Mouse (Mus musculus): ENCODE results near the gene Vmn1r197. TPM values are rescaled to one million over a fixed set of nuclear protein-coding genes. Genes with fewer than 3 reads are reported as not detected.
"Not testable (repeated sequence)": the region's sequence is repeated elsewhere in the genome, so short reads cannot be mapped to it uniquely, and the experiment has no call there.

The Vmn1r197 gene
- polyA plus RNA-seq, 2 experiments: not detected

DNA sequence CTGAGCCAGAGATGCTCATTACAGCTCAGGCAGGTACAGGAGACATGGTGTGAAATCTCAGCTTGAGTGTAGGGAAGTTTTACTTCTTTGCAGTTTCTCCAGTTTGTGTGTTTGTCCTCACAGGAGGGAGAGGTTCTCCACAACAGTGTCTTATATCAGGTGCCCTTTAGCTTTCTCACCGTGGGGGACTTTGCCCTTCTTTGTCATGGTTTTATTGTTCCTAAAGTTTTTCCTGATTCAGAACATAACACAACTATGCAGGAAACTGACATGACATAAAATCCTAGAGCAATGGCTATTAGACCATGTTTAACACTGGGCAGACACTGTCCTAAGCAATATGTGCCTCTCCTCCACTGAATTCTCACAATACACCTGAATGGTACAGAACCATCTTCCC, 26.4 kb downstream of the Vmn1r197 start:
- Histone ChIP-seq H3K4me1 (replicated peaks; ENCODE audit: control insufficient read depth in 2 of 2, insufficient read depth in 2 of 2, low read length in 1 of 2) (no peaks in the 10 kb centered on the region), H3K9ac (replicated peaks) (no peak overlapping the region), H3K4me3 (ENCODE audit: insufficient read depth in 1 of 2, low read depth in 2 of 2, low read length in 2 of 2) (no peak overlapping the region), H3K27ac (no peak overlapping the region), H3K36me3 (replicated peaks; ENCODE audit: control insufficient read depth, insufficient read depth, low read depth) (no peaks in the 10 kb centered on the region), H3K27me3 (ENCODE audit: control insufficient read depth, insufficient read depth, low read length) (no peaks in the 10 kb centered on the region), H3K4me2 (ENCODE audit: low read depth) (no peak overlapping the region), H3K9me3 (ENCODE audit: control insufficient read depth, low read length) (no peaks in the 10 kb centered on the region)
- ATAC-seq (ENCODE audit: insufficient read depth): no peak
- 61% methylated on average over 1 of the region's 1 CpGs for WGBS (ENCODE audit: insufficient replicate concordance)
- no peak for DNase-seq (ENCODE audit: low read depth in 3 of 3, low spot score in 3 of 3)
- TF ChIP-seq EP300 (IDR thresholded peaks at IDR 0.05; ENCODE audit: low read depth) (no peak), CTCF (IDR thresholded peaks at IDR 0.05; ENCODE audit: low read depth) (no peak)

DNA sequence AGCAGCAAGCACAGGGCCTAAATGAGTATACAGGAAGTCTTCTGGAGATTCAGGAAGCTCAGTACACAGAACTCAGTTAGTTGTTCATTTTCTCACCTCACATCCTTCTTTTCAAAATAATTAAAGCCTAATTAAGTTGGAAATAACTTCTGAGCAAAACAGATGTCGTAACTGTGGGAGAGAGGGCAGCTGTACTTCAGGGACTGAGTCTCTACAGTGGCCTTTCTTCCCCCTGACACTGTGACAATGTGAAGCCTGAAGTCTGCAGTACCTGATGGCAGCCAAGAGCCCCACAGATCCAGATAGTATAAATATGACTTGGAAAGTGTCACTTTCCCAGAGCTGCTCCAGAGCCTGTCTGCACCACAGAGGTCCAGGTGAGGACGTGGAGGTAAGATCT, 55.1 kb downstream of the Vmn1r197 start, which contains the start of gene Vmn1r199:
Gene Vmn1r199 (plus strand): TSS at position 301 of the 400 bp plus-strand sequence.
- H3K9me3 ChIP-seq (ENCODE audit: control insufficient read depth, low read length): no peaks in the 10 kb centered on the region
- H3K4me3 ChIP-seq (ENCODE audit: insufficient read depth in 1 of 2, low read depth in 2 of 2, low read length in 2 of 2): no peak within 1 kb of the TSS
- no peaks in the 10 kb centered on the region for H3K4me1 ChIP-seq (replicated peaks; ENCODE audit: control insufficient read depth in 2 of 2, insufficient read depth in 2 of 2, low read length in 1 of 2)
- no peak for ATAC-seq (ENCODE audit: insufficient read depth)
- no peak within 1 kb of the TSS for H3K27ac ChIP-seq
- no peaks in the 10 kb centered on the region for H3K36me3 ChIP-seq (replicated peaks; ENCODE audit: control insufficient read depth, insufficient read depth, low read depth)
- WGBS (ENCODE audit: insufficient replicate concordance): 56% methylated on average over 2 of the region's 2 CpGs
- H3K9ac ChIP-seq (replicated peaks): no peak within 1 kb of the TSS
- DNase-seq (ENCODE audit: low read depth in 3 of 3, low spot score in 3 of 3): no peak
- H3K4me2 ChIP-seq (ENCODE audit: low read depth): no peak within 1 kb of the TSS
- H3K27me3 ChIP-seq (ENCODE audit: control insufficient read depth, insufficient read depth, low read length): no peaks in the 10 kb centered on the region
- TF ChIP-seq EP300 (IDR thresholded peaks at IDR 0.05; ENCODE audit: low read depth): no peak
- no peak for TF ChIP-seq CTCF (IDR thresholded peaks at IDR 0.05; ENCODE audit: low read depth)

DNA sequence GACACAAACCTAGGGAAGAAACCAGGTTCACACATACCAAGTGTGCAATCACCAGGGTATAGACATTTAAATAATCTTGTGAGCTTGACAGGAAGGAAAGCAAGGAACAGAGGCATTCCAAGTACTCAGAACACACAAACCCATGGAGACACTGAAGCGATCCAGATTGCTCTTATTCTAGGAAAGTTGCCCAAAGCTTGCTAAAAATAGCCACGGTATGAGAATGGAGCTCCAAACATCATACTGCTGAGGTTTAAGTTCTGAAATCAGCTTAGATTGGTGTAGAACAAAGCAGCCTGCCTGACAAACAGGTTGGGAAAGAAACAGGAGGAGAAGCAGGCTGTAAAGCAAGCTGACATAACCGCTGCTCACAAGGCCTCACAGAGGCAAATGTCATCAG, 56.7 kb downstream of the Vmn1r197 start:
- not testable (repeated sequence) for DNase-seq (ENCODE audit: low read depth in 3 of 3, low spot score in 3 of 3); H3K27ac ChIP-seq; H3K36me3 ChIP-seq (replicated peaks; ENCODE audit: control insufficient read depth, insufficient read depth, low read depth); H3K4me1 ChIP-seq (replicated peaks; ENCODE audit: control insufficient read depth in 2 of 2, insufficient read depth in 2 of 2, low read length in 1 of 2); H3K4me3 ChIP-seq (ENCODE audit: insufficient read depth in 1 of 2, low read depth in 2 of 2, low read length in 2 of 2); ATAC-seq (ENCODE audit: insufficient read depth); H3K27me3 ChIP-seq (ENCODE audit: control insufficient read depth, insufficient read depth, low read length); H3K9me3 ChIP-seq (ENCODE audit: control insufficient read depth, low read length); H3K4me2 ChIP-seq (ENCODE audit: low read depth); H3K9ac ChIP-seq (replicated peaks)
- WGBS (ENCODE audit: insufficient replicate concordance): 51% methylated on average over 3 of the region's 3 CpGs

Other genes with a start within 250 kb of the Vmn1r197 start
- not detected in 2 replicates for gene Vmn1r188, start 240.1 kb upstream of the Vmn1r197 start, polyA plus RNA-seq (2012; rRNA removed)
- gene Vmn1r188, start 240.1 kb upstream of the Vmn1r197 start, polyA plus RNA-seq (2014; fragmentation: Nextera tagmentation; extraction: Ambion mirVana): not detected in 2 replicates
- gene Vmn1r189, start 218.8 kb upstream of the Vmn1r197 start, polyA plus RNA-seq (2012; rRNA removed): not detected in 2 replicates
- not detected in 2 replicates for gene Vmn1r189, start 218.8 kb upstream of the Vmn1r197 start, polyA plus RNA-seq (2014; fragmentation: Nextera tagmentation; extraction: Ambion mirVana)
- not detected in 2 replicates for gene Vmn1r191, start 140.6 kb upstream of the Vmn1r197 start, polyA plus RNA-seq (2012; rRNA removed)
- not detected in 2 replicates for gene Vmn1r191, start 140.6 kb upstream of the Vmn1r197 start, polyA plus RNA-seq (2014; fragmentation: Nextera tagmentation; extraction: Ambion mirVana)
- not detected in 2 replicates for gene Vmn1r192, start 133.4 kb upstream of the Vmn1r197 start, polyA plus RNA-seq (2012; rRNA removed)
- not detected in 2 replicates for gene Vmn1r192, start 133.4 kb upstream of the Vmn1r197 start, polyA plus RNA-seq (2014; fragmentation: Nextera tagmentation; extraction: Ambion mirVana)
- gene Vmn1r193, start 101.4 kb upstream of the Vmn1r197 start, polyA plus RNA-seq (2012; rRNA removed): not detected in 2 replicates
- not detected in 2 replicates for gene Vmn1r193, start 101.4 kb upstream of the Vmn1r197 start, polyA plus RNA-seq (2014; fragmentation: Nextera tagmentation; extraction: Ambion mirVana)
- not detected in 2 replicates for gene Vmn1r194, start 80.4 kb upstream of the Vmn1r197 start, polyA plus RNA-seq (2012; rRNA removed)
- not detected in 2 replicates for gene Vmn1r194, start 80.4 kb upstream of the Vmn1r197 start, polyA plus RNA-seq (2014; fragmentation: Nextera tagmentation; extraction: Ambion mirVana)
- not detected in 2 replicates for gene Vmn1r195, start 54.1 kb upstream of the Vmn1r197 start, polyA plus RNA-seq (2012; rRNA removed)
- gene Vmn1r195, start 54.1 kb upstream of the Vmn1r197 start, polyA plus RNA-seq (2014; fragmentation: Nextera tagmentation; extraction: Ambion mirVana): not detected in 2 replicates
- gene Vmn1r196, start 34.7 kb upstream of the Vmn1r197 start, polyA plus RNA-seq (2012; rRNA removed): not detected in 2 replicates
- not detected in 2 replicates for gene Vmn1r196, start 34.7 kb upstream of the Vmn1r197 start, polyA plus RNA-seq (2014; fragmentation: Nextera tagmentation; extraction: Ambion mirVana)
- not detected in 2 replicates for gene Vmn1r198, start 25.8 kb downstream of the Vmn1r197 start, polyA plus RNA-seq (2012; rRNA removed)
- not detected in 2 replicates for gene Vmn1r198, start 25.8 kb downstream of the Vmn1r197 start, polyA plus RNA-seq (2014; fragmentation: Nextera tagmentation; extraction: Ambion mirVana)
- not detected in 2 replicates for gene Vmn1r199, start 55.2 kb downstream of the Vmn1r197 start, polyA plus RNA-seq (2012; rRNA removed)
- not detected in 2 replicates for gene Vmn1r199, start 55.2 kb downstream of the Vmn1r197 start, polyA plus RNA-seq (2014; fragmentation: Nextera tagmentation; extraction: Ambion mirVana)
- not detected in 2 replicates for gene Vmn1r200, start 65.8 kb downstream of the Vmn1r197 start, polyA plus RNA-seq (2012; rRNA removed)
- not detected in 2 replicates for gene Vmn1r200, start 65.8 kb downstream of the Vmn1r197 start, polyA plus RNA-seq (2014; fragmentation: Nextera tagmentation; extraction: Ambion mirVana)
- not detected in 2 replicates for gene Vmn1r201, start 147.3 kb downstream of the Vmn1r197 start, polyA plus RNA-seq (2012; rRNA removed)
- gene Vmn1r201, start 147.3 kb downstream of the Vmn1r197 start, polyA plus RNA-seq (2014; fragmentation: Nextera tagmentation; extraction: Ambion mirVana): not detected in 2 replicates
- not detected in 2 replicates for gene Vmn1r202, start 180.8 kb downstream of the Vmn1r197 start, polyA plus RNA-seq (2012; rRNA removed)
- not detected in 2 replicates for gene Vmn1r202, start 180.8 kb downstream of the Vmn1r197 start, polyA plus RNA-seq (2014; fragmentation: Nextera tagmentation; extraction: Ambion mirVana)
- not detected in 2 replicates for gene Vmn1r203, start 193.5 kb downstream of the Vmn1r197 start, polyA plus RNA-seq (2012; rRNA removed)
- not detected in 2 replicates for gene Vmn1r203, start 193.5 kb downstream of the Vmn1r197 start, polyA plus RNA-seq (2014; fragmentation: Nextera tagmentation; extraction: Ambion mirVana)
- gene Vmn1r204, start 228.6 kb downstream of the Vmn1r197 start, polyA plus RNA-seq (2012; rRNA removed): not detected in 2 replicates
- gene Vmn1r204, start 228.6 kb downstream of the Vmn1r197 start, polyA plus RNA-seq (2014; fragmentation: Nextera tagmentation; extraction: Ambion mirVana): not detected in 2 replicates